Mouse (Mus musculus): ENCODE results near the gene Olfr1361.

GRCm38 (mm10) chr13:21697811-21698210 lies 34.6 kb upstream of the Olfr1361 start, which contains the start of gene Olfr1359:
- TF ChIP-seq CTCF (IDR thresholded peaks at IDR 0.05; ENCODE audit: low read depth) (no peak), EP300 (IDR thresholded peaks at IDR 0.05; ENCODE audit: low read depth) (no peak)

All from liver, embryonic 14.5 days (tissue).